Mouse (Mus musculus) spleen, adult 2 months (tissue): ENCODE data around the gene Iqcn.

Experiments
- CTCF ChIP-seq: fragments of 200-500 bp; IDR thresholded peaks from 2 replicates; pipeline ENCODE4 v1.5.1; 2011; ENCODE audit warnings: mild to moderate bottlenecking, inconsistent platforms; ENCODE audit not compliant: insufficient read depth, insufficient read length, insufficient replicate concordance; ENCODE audit errors: extremely low read depth
- POLR2A ChIP-seq: fragments of 200-500 bp; IDR thresholded peaks from 2 replicates; pipeline ENCODE4 v1.6.1; 2011; ENCODE audit warnings: low read depth, low read length, inconsistent platforms

GRCm38 (mm10) chr8:70696946-70697345 lies 6.3 kb upstream of the Iqcn start:
- TF ChIP-seq CTCF (no peak), POLR2A (no peak)
